Comparison of ENCODE assay signal across 8 mouse cellular contexts in genomic region chr10:81284719-81285118, GRCm38 (mm10). TPM values are rescaled to one million over a fixed set of nuclear protein-coding genes. Genes with fewer than 3 reads are reported as not detected.
DNase-seq lines count a peak whose midpoint lies in the region; ATAC-seq and TF ChIP-seq lines count a peak whose summit lies in the region.

No protein-coding gene starts in this region.

- H3K27ac ChIP-seq in lung, embryonic 14.5 days (ENCODE audit: low read depth) = peak overlapping the region; percentile 6

- no peaks in the 10 kb centered on the region for H3K9me3 ChIP-seq in lung, embryonic 14.5 days (ENCODE audit: low read depth, low read length)

- TF ChIP-seq CTCF in lung, embryonic 14.5 days (IDR thresholded peaks at IDR 0.05; ENCODE audit: low read depth) = no peak

- H3K27me3 ChIP-seq in lung, embryonic 14.5 days (ENCODE audit: insufficient read depth, low read length) = peaks cover 34% of the 10 kb centered on the region

- H3K4me1 ChIP-seq in lung, embryonic 14.5 days (ENCODE audit: insufficient read depth) = no peaks in the 10 kb centered on the region

- peak overlapping the region; percentile 40 for H3K4me3 ChIP-seq in lung, embryonic 14.5 days (ENCODE audit: low read depth, low read length)

- peak overlapping the region; percentile 66 for H3K4me2 ChIP-seq in lung, embryonic 14.5 days

- peak overlapping the region; percentile 13 for H3K9ac ChIP-seq in lung, embryonic 14.5 days

- ATAC-seq in lung, embryonic 14.5 days (ENCODE audit: insufficient read depth) = peak; percentile 26; the same call in 1 of the 2 replicates

- peak; percentile 69 for DNase-seq in urinary bladder, postnatal 14 days (ENCODE audit: low spot score)
- no peak for DNase-seq in urinary bladder, postnatal 10 days (ENCODE audit: low spot score)
- DNase-seq in kidney, adult 18-20 months = peak; percentile 77
- DNase-seq in lung, embryonic 14.5 days = peak; percentile 59
- no peak for DNase-seq in T-cell, adult 2 months (ENCODE audit: low spot score)
- DNase-seq in gastrocnemius, postnatal 25 days = no peak
- DNase-seq in adrenal gland, adult (ENCODE audit: inconsistent age in 2 of 2, low spot score in 1 of 2) = no peak
- no peak for DNase-seq in left cerebral cortex, adult 18-20 months (ENCODE audit: low spot score in 2 of 2)

- WGBS in lung, embryonic 14.5 days = 9% methylated on average over 17 of the region's 17 CpGs

- no peaks in the 10 kb centered on the region for H3K36me3 ChIP-seq in lung, embryonic 14.5 days (ENCODE audit: insufficient read depth)

RNA-seq across cellular contexts. Expression of gene Tjp3, which starts 6.7 kb away (rescaled TPM):
- polyA plus RNA-seq in lung, embryonic 14.5 days (2014; fragmentation: Nextera tagmentation; extraction: Ambion mirVana) = 15.3 and 17.2 TPM in 2 replicates
- not detected for total RNA-seq in gastrocnemius, postnatal 25 days (2021)
- total RNA-seq in left cerebral cortex, adult 18-20 months (2021) = under 1 TPM; 0.16 to 0.23 TPM

RNA-seq across cellular contexts. Expression of gene Pip5k1c, which starts 8.0 kb away (rescaled TPM):
- polyA plus RNA-seq in lung, embryonic 14.5 days (2014; fragmentation: Nextera tagmentation; extraction: Ambion mirVana) = 50.8 and 58.6 TPM in 2 replicates
- 10 to 100 TPM; 20.3 to 20.6 TPM for total RNA-seq in gastrocnemius, postnatal 25 days (2021)
- 100 to 1,000 TPM; 415 to 417 TPM for total RNA-seq in left cerebral cortex, adult 18-20 months (2021)

RNA-seq across cellular contexts. Expression of gene Apba3, which starts 18.0 kb away (rescaled TPM):
- 50.4 and 50.8 TPM in 2 replicates for polyA plus RNA-seq in lung, embryonic 14.5 days (2014; fragmentation: Nextera tagmentation; extraction: Ambion mirVana)
- 100 to 1,000 TPM; 102 to 106 TPM for total RNA-seq in gastrocnemius, postnatal 25 days (2021)
- total RNA-seq in left cerebral cortex, adult 18-20 months (2021) = 10 to 100 TPM; 36.7 to 42.7 TPM

RNA-seq across cellular contexts. Expression of gene Mrpl54, which starts 18.0 kb away (rescaled TPM):
- 222 and 223 TPM in 2 replicates for polyA plus RNA-seq in lung, embryonic 14.5 days (2014; fragmentation: Nextera tagmentation; extraction: Ambion mirVana)
- 10 to 100 TPM; 87.0 to 90.0 TPM for total RNA-seq in gastrocnemius, postnatal 25 days (2021)
- total RNA-seq in left cerebral cortex, adult 18-20 months (2021) = 10 to 100 TPM; 38.8 to 43.5 TPM

RNA-seq across cellular contexts. Expression of gene Matk, which starts 32.0 kb away (rescaled TPM):
- 2.0 and 2.9 TPM in 2 replicates for polyA plus RNA-seq in lung, embryonic 14.5 days (2014; fragmentation: Nextera tagmentation; extraction: Ambion mirVana)
- total RNA-seq in gastrocnemius, postnatal 25 days (2021) = under 1 TPM; 0.13 to 0.23 TPM
- total RNA-seq in left cerebral cortex, adult 18-20 months (2021) = 100 to 1,000 TPM; 187 to 195 TPM

Comparison
In these comparisons a context has a peak if more than half of its experiments do, and no peak if none do; other contexts are left out.
1. DNase-seq: peak in urinary bladder, postnatal 14 days (single experiment), kidney, adult 18-20 months (single experiment) and lung, embryonic 14.5 days (single experiment); none in urinary bladder, postnatal 10 days (single experiment), T-cell, adult 2 months (single experiment), gastrocnemius, postnatal 25 days (single experiment), adrenal gland, adult (0 of 2) and left cerebral cortex, adult 18-20 months (0 of 2).
2. RNA of gene Pip5k1c, which starts 8.0 kb away (total RNA-seq): 415 to 417 TPM in left cerebral cortex, adult 18-20 months; 20.3 to 20.6 TPM in gastrocnemius, postnatal 25 days; every median in the first group is over 10 times any median in the second.